Mouse (Mus musculus): ENCODE results near the gene D16Ertd472e.

D16Ertd472e gene

DNA sequence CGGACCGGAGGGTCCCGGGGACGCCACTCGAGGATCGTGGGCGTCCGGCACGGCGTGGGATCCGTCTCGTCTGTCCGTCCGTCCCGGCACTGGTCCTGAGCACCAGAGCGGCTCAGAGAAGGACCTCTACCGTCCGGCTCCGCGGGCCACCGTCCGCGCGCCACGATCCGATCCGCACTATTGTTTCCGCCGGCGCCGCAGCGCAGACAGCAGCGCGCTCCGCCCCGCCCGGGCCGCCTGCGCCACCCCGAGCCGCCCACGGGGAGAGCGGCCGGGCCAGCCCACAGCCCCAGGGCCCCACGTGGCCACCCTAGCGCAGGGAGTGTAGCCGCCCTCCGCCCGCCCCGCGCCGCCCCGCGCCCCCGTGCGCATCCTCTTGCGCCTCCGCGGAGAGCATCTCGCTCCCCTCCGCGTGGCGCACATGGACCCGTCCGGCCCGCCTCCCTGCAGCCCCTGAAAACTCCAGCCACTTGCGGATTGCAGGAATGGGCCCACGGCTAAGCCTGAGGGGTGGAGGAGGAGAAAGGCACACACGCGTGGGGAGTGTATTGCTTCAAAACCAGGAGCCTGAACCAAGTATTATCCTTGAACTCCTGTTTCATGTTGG is at the start of gene D16Ertd472e:
Gene D16Ertd472e (minus strand): TSS at position 231 of the 607 bp plus-strand sequence.
- peak; percentile 86 for DNase-seq

DNA sequence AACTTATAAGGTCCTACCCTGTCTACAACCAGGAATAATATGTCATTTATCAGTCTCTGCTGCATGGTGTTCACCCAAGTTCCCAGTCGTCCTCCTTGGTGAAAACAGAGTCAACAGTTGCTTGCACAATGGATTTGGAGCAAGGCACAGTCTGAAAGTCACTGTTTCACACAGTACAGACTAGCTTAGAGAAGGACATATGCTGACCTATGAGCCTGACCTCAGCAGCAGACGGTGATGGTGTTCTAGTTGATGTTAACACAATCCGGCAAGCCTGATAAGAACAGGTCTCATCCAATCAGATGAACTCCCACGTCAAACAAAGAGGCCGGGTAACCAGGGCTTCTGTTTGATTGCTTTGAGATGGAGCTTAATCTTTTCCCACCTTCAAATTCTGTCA is 46.2 kb upstream of the D16Ertd472e start:
- DNase-seq, result no peak

DNA sequence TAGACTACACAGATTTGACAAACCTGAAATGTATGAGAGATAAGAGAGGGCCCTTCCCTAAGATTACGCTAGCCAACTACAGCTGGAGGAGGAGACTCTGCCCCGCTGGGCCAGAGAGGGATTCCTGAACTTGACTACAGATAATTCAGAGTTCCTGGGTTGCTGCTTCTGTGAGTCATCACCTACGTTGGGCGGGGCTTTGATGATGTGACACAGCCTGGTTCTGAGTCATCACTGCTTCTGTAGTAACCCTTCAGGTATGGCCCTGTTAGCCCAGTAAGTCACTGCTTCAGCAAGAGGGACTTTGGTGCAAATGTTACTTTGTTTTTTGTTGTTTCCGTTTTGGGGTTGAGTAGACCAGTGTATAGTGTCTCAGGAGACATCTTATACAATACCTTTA is 42.9 kb upstream of the D16Ertd472e start:
- no peak for DNase-seq

DNA sequence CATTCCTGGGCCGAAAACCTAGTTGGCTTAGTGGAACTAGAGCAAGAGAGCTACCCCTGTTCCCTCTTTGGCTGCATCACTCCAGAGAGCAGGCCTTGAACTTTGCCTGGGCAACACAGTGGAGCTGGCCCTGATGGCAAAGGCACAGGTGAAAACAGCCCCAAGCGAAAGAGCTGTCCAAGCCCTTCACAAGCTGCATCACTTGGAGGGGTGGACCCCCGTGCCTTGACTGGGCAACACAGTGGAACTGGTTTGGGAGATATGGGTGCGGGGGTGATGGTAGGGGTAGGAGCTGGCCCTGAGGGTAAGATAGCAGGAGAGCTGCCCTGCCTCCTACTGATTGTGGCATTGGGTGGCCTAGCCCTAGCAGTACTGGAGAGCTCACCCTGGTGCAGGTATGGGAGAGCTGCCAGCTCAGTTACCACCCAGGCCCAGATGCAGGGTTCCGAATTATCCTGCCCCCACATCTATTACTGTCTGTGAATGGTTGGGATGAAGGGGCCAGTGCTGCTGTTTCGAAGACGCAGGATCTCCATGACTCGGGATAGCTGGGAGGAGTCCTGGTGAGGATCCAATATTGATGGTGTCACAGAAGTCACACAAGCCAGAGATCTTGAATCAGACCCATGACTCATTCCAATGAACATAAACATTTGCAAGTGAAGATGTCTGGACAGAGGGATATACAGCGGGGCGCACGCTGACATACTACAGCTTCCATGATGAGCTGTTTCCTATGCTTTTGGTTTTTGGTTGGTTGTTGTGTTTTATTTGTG is 41.4 kb upstream of the D16Ertd472e start:
- no peak for DNase-seq

DNA sequence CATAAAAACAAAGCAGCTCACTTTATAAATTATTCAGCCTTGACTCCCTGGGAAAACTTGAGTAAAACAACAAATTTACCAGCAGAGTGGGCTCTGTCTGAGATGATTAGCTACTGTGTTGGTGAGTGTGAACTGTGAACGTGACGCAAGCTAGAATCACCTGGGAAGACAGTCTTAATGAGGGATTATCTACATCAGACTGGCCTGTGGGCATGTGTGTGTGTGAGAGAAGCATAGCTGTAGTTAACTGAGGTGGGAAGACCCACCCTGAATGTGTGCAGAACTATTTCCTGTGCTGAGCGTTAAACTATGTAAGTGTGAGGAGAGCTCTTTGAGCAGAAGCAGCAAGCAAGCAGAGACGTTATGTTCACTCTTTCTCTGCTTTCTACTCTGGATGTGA is 29.7 kb upstream of the D16Ertd472e start:
- no peak for DNase-seq

DNA sequence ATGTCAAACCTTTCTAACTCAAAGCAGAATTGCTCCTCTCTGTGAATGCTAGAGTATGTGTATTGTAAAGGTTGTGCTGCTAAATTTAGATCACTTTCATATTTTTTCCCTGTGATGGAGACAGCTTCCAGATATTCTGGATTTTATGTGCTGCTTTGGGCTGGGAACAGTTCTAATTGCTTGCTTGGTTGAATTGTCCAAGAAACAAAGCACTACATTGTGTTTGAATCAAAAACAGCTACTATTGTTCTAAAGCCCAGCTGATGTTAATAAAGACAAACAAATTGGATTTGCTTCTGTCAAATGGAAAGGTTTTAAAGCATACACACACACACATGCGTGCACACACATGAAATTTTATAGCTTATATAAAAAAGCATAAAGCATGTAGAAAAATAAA is 22.4 kb upstream of the D16Ertd472e start:
- DNase-seq, result no peak

DNA sequence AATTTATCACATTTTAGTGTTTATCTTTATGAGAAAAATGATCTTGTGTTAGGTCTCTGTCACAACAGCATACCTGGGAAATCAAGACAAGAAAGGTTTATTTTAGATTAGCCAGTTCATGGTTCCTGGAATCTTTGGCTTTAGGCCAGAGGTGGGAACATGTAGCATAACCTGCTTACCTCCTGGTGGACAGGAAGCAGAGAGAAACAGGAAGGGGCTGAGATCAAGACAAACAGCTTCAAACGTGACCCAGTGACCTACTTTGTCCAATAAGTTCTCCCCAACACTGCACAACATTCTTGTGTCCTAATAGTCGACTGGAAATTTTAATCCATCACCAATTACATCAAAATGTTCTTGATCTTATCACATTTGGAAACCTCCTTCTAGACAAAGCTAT is 19.9 kb upstream of the D16Ertd472e start:
- no peak for DNase-seq

DNA sequence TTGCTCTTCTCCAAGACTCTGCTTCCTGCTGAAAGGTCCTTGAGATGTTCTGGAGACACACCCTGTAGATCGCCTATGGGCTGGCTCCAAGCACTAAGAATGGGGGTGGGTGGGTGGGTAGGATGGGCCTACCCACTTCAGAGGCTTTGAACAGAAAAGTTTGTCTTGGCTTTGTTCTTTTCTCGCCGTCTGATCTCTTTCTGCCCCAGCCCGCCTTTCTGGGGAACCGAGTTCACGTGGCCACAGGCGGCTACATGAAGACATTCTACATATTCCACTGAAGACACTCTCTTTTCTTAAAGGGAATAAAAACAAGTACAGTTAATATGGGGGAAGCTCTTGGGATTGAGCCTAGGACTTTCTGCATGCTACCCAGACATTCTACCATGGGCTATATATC is 19.3 kb upstream of the D16Ertd472e start:
- DNase-seq, result no peak

DNA sequence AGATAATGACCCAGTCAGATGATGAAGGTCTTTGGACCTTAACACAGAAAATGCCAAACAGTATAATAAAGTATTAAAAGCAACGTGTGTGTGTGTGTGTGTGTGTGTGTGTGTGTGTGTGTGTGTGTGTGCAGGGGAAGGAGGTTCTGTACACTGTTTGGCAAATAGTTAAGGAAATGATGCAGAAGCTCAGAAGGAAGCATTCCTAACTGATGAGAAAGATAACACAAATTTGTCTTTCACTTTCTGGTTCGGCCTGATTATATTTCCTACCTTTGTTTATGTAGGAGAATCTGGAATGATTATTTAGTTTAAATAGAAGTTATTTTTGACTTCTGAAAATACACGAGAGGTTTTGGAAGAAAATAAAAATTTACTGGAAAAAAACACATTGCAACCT is 17.6 kb upstream of the D16Ertd472e start:
- DNase-seq, result no peak

DNA sequence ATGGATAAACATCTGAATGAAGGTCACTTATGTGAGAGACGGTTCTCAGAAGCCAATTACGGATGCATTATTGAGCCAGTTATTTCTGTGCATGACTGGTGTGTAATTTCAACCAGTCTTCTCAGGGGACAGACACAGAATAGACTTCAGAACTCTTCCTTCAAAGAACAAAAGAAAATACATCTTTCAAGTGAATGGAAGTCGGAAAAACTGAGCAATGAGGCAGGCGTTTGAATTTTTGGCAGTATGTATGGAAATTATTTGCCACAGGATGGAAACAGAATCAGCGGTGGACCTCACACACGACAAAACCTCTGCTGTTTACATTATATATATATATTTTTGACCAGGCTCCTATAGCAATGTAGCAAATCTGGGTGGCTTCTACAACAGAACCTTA is 14.6 kb upstream of the D16Ertd472e start:
- no peak for DNase-seq

DNA sequence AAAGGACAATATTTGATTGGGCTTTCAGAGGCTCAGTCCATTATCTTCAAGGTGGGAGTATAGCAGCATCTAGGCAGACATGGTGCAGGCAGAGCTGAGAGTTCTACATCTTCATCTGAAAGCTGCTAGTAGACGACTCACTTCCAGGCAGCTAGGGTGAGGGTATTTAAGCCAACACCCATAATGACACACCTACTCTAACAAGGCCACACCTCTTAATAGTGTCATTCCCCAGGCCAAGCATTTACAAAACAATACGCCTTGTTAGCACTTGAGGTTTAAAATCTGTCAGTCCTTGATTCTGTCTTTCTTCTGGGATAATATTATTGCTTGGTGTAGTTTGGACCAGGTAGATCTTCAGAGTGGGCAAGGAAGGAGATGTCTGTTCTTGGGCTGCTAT is 12.3 kb upstream of the D16Ertd472e start:
- DNase-seq, result no peak

DNA sequence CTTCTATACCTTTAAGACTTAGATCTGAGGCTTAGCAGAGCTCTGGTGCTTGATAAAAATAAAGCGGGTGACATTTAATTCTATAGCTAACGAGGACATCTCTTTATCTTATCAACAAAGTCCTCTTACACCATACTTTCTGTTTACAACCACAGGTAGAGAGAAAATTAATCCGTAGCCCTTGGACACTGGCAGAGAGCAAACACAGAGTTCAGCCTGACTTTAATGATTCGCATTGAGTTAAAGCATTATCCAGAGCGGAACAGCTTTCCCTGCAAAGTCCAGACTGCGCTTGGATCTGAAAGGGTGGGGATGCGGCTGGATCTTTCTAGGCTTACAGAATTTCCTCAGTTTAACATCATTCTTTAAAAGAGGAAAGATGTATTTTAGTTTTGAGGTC is 10.1 kb upstream of the D16Ertd472e start:
- no peak for DNase-seq

DNA sequence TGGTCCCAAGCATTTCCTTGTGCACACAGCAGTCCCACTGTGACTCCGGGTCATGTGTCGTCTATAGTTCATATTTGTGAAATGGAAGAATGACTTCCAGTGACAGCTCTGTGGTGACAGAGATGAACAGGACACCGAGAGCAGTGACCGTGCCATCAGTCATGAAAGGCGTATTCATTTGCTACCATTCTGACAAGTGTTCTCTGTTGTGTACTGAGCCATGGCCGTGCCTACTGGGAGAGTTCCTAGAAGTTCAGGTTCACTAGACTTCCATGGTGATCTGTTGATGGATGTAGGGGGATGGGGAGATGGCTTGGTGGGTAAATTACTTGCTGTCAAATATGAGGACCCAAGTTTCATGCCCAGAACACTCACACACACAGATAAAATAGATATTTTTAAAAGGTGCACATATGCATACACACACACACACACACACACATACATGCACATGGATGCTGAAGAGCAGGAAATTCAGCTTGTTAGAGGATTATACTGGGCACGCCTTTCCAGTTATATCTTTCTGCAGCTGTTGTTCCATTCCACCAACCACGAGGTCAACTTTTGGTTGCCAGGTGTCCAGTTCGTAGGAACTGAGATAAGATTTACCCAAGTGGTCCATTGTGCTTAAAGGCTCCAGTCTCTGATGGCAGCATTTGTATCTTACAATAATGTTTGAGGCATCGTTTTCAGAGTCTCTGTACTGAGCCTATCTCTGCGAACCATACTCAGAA is 9.3 kb upstream of the D16Ertd472e start:
- DNase-seq, result no peak

DNA sequence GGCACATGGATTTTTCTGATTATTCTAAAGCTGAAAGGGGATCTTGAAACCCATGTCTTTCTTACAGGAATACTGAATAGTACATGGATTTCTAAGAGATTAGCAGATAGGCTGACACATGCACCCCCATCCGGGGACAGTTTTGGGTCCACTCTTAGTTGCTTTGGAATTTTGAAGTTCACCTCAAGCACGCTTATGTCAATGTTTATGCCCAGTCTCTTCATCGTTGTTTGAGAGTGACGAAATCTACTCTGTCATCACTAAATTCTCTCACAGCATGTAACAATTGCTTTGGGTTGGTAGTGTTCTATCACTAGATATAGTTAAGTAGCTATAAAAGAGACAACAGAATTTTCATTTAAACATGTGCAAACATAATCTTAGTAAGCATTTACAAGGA is 8.7 kb upstream of the D16Ertd472e start:
- DNase-seq, result no peak

DNA sequence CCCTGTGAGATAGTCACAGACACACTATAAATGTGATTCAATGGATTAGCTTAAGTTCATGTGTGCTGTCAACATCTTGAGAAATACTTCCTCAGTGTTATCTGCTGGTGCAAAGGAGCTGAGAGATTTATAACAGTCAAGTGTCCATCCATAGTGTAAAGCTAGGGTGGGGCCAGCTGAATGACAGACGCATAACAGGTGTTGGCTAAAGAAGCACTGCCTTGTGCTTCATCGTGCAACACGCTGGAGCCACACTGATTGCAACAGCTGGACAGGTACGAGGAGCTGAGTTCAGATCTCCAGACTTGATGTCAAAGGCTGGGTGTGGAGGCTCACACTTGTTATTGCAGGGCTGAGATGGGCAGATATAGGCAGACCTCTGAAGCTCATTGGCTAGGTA is 7.5 kb upstream of the D16Ertd472e start:
- DNase-seq, result no peak

DNA sequence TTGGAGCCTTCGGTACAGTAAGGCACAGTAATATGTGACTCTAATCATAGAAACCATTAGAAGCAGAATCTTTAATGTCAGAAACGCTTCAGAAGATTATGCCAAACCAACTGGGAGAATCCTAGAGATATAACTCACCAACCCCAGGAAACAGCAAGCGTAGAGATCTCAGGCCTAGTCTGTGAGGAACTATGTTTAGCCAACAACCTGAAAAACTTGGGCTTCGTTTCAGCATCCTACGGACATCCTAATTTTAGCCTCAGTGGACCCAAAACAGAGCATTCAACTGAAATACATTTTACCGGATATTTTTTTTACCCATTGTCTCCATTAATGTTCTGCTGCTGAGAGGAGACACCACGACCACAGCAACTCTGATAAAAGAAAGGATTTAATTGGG is 3.9 kb upstream of the D16Ertd472e start:
- DNase-seq, result no peak

DNA sequence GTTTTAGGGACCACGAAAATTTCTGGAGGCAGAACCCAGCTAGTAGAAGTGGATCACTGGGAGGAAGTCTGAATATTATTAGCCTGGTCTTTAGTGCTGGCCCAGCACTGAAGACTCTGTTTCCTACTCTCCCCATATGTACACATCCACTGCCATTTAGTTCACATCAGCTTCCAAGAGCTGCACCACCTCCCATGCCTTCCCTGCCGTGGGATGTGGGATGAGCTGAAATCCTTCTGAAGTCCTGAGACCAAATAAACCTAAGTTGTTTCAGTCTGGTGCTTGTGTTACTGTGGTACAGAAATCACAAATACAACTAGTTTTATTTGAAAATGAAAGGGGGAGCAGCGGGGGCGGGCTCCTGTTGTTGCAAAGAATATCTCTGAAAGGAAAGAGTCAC is 2.9 kb upstream of the D16Ertd472e start:
- no peak for DNase-seq

DNA sequence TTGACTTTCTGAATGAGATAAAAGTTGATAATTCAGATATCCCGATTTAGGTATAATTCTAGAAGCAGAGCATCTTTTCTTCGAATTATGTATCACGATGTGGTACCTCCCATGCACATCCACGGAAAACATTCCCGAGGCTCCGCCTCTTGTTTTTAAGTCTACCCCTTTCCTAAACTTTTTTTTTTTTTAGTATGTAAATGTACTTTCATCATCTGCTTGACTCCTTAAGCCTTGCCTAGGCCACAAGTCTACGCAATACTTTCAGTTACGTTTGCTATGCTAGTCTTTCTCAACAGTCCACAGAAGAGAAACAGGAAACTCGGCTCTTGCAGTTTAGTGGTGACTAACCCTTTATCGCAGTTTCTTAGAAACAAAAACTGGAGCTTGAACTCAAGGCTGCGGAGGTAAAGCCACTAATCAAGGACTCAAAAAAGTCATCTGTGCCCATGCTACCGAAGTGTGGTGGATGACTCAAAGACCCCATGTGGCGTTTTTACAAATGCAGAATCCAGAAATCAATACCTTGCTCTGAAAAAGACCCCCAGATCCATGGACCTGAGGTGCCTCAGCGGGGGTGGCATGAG is 670 bp upstream of the D16Ertd472e start:
- no peak for DNase-seq

DNA sequence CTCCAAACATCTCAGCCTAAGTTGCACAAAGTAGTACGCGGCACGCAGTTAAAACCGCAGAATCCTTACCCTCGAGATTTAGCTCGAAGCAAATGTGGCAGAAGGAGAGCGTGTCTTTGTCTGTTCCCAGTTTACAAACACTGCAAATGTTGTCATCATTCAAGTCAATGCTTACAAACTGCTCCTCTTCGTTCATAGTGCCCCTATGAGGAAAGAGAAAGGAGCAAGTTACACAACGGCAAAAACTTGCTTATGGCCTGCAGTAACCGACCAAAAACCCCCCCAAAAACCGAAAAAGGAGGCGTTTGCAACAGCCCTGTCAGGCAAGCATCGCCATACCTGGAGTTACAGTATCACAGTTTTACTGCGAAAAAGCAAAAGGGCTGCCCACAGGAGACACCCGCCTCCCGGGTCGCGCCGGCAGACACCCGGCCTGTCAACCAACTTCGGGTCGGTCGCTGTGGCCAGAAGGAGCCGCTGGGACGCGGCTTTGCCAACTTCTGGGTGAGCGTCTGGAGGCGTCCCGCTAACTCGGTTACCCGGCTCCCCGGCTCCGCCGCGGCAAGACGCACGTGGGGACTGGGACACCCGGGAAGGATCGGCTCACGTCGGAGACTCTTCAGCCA is 543 bp downstream of the D16Ertd472e start:
- no peak for DNase-seq

DNA sequence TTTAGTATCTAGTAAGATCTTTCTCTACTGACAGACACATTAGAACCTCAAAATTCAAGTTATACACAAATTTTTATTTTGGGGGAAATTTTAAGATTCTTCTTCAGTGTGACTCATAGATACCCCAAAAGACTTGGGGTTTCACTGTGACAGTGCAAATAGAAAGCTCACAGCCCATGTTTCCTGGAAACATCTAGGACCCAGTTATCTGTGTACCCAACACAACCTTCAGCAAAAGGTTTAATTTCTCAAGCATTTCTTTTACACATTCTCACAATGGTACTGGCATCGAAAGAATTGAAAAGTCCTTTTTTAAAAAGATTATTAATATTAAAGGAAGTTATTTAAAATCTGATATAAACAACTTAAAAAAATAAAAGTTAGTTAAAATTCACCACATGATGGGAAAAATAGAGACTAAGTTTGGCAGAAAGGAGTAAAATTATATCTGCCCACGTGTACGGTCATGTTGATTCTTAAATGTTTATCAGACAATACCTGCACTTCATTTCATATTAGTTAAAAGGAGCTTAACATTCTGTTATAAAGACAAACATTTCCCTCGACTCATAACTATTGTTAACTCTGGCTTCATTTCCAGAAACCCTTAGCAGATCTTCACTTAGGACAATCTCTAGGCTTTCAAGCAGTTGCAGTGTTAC is 1.2 kb downstream of the D16Ertd472e start:
- DNase-seq, result no peak

DNA sequence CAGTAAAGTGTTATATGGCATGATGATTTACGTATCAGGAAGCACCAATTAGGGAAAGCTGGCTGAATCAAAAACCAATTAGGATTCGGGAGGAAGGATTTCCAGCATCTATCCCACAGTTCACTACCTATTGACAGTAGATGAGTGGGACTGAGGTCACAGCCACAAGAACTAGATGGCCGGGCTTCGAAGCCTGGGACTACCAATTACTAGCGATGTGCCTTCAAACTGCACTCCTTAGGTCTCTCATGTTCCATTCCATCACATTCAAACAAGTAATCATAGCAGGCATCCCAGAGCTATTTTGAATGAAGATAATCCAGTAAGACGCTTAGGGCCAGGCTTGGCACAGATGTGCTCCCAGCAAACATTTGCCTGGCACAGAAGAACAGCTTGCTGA is 2.3 kb downstream of the D16Ertd472e start:
- no peak for DNase-seq

DNA sequence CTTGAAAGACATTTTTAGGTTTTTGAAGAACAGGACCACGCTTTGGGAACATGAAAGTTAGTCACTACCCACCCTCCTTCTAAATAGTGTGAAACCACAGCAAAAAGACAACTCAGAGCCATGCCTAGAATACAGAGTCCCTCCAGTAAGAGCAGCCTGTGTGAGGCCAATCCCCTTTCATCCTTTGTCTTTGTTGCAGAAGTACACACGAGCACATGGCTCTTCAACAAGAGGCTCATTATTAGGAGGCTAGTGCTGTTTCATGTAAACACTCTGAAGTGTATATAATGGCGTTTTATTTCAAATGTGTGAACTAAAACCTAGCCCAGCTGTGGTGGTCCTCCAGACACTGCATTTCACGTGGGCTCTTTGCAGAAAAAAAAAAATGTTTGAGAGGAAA is 3.5 kb downstream of the D16Ertd472e start:
- no peak for DNase-seq
